Mouse (Mus musculus) testis, adult 2 months (tissue): ENCODE results near the gene Acvr1b. TPM values are rescaled to one million over a fixed set of nuclear protein-coding genes. Genes with fewer than 3 reads are reported as not detected.

Experiments used
- H3K27ac ChIP-seq: fragments of 200-500 bp; 2 replicates; pipeline ENCODE4 v1.5.1; 2012; ENCODE audit warnings: low read depth, low read length; ENCODE audit not compliant: control insufficient read depth, insufficient read depth
- H3K27me3 ChIP-seq: fragments of 200-500 bp; 2 replicates; pipeline ENCODE4 v1.6.1; 2012; ENCODE audit warnings: mild to moderate bottlenecking, low read length, moderate library complexity; ENCODE audit not compliant: control insufficient read depth, insufficient read depth
- H3K36me3 ChIP-seq: fragments of 200-500 bp; 2 replicates; pipeline ENCODE4 v1.6.1; 2012; ENCODE audit warnings: mild to moderate bottlenecking, low read length; ENCODE audit not compliant: control insufficient read depth, insufficient read depth
- H3K4me1 ChIP-seq: fragments of 200-500 bp; 2 replicates; pipeline ENCODE4 v1.6.1; 2012; ENCODE audit warnings: low read length; ENCODE audit not compliant: control insufficient read depth, insufficient read depth
- H3K4me3 ChIP-seq: fragments of 200-500 bp; 2 replicates; pipeline ENCODE4 v1.5.1; 2012; ENCODE audit warnings: low read depth, mild to moderate bottlenecking, low read length, moderate library complexity, mixed read lengths; ENCODE audit not compliant: control insufficient read depth
- CTCF ChIP-seq: fragments of 200-500 bp; IDR thresholded peaks from 2 replicates; pipeline ENCODE4 v1.5.1; 2012; ENCODE audit warnings: low read depth, mild to moderate bottlenecking, inconsistent platforms, low read length, moderate library complexity; ENCODE audit not compliant: control insufficient read depth, insufficient read depth, insufficient replicate concordance
- POLR2A ChIP-seq: fragments of 200-500 bp; IDR thresholded peaks from 2 replicates; pipeline ENCODE4 v1.6.1; 2012; ENCODE audit warnings: low read depth, mild to moderate bottlenecking, inconsistent platforms, low read length, moderate library complexity; ENCODE audit not compliant: control insufficient read depth
- polyA plus RNA-seq: library from polyadenylated mRNA; depleted of rRNA; stranded (reverse); fragments of >200 nt; gene quantifications from 2 replicates; pipeline ENCODE4 v1.2.3, GENCODE M21; 2012

Acvr1b gene
- polyA plus RNA-seq, 1 experiment = 16.7 TPM

- TF ChIP-seq POLR2A (no peak), CTCF (no peak)
- Histone ChIP-seq H3K36me3 (no peaks in the 10 kb centered on the region; the same call in 1 of the 2 replicates), H3K4me3 (no peak overlapping the region), H3K27me3 (no peaks in the 10 kb centered on the region), H3K27ac (no peak overlapping the region), H3K4me1 (no peaks in the 10 kb centered on the region)
Observed at GRCm38 (mm10) chr15:101201414-101201813, 27.5 kb downstream of the Acvr1b start.

GRCm38 (mm10) chr15:101203673-101204072 lies 29.8 kb downstream of the Acvr1b start:
- Histone ChIP-seq H3K27ac (no peak overlapping the region), H3K36me3 (no peaks in the 10 kb centered on the region; the same call in 1 of the 2 replicates), H3K4me3 (no peak overlapping the region), H3K4me1 (no peaks in the 10 kb centered on the region), H3K27me3 (no peaks in the 10 kb centered on the region)
- no peak for TF ChIP-seq POLR2A
- TF ChIP-seq CTCF = no peak

- Histone ChIP-seq H3K27me3 (no peaks in the 10 kb centered on the region), H3K27ac (no peak overlapping the region), H3K4me3 (no peak overlapping the region), H3K36me3 (no peaks in the 10 kb centered on the region; the same call in 1 of the 2 replicates), H3K4me1 (no peaks in the 10 kb centered on the region)
- TF ChIP-seq POLR2A (no peak), CTCF (no peak)
Observed at GRCm38 (mm10) chr15:101204781-101205180, 30.9 kb downstream of the Acvr1b start.

GRCm38 (mm10) chr15:101210228-101210627 lies 36.4 kb downstream of the Acvr1b start:
- Histone ChIP-seq H3K4me3 (no peak overlapping the region), H3K4me1 (no peaks in the 10 kb centered on the region), H3K36me3 (peaks cover 3% of the 10 kb centered on the region), H3K27ac (no peak overlapping the region), H3K27me3 (no peaks in the 10 kb centered on the region)
- TF ChIP-seq CTCF (peak; percentile 32; the same call in 1 of the 2 replicates), POLR2A (no peak)

- H3K27me3 ChIP-seq = no peaks in the 10 kb centered on the region
- no peak for TF ChIP-seq CTCF
- TF ChIP-seq POLR2A = no peak
- no peak overlapping the region for H3K27ac ChIP-seq
- peaks cover 2% of the 10 kb centered on the region for H3K4me1 ChIP-seq
- peaks cover 3% of the 10 kb centered on the region for H3K36me3 ChIP-seq
- H3K4me3 ChIP-seq = no peak overlapping the region
Observed at GRCm38 (mm10) chr15:101210998-101211613, 37.2 kb downstream of the Acvr1b start.

- Histone ChIP-seq H3K4me3 (no peak overlapping the region), H3K36me3 (peaks cover 3% of the 10 kb centered on the region), H3K27me3 (no peaks in the 10 kb centered on the region), H3K27ac (no peak overlapping the region), H3K4me1 (peaks cover 2% of the 10 kb centered on the region)
- TF ChIP-seq POLR2A (no peak), CTCF (no peak)
Observed at GRCm38 (mm10) chr15:101212435-101212834, 38.6 kb downstream of the Acvr1b start.

- no peak overlapping the region for H3K27ac ChIP-seq
- H3K4me3 ChIP-seq = no peak overlapping the region
- no peaks in the 10 kb centered on the region for H3K27me3 ChIP-seq
- TF ChIP-seq POLR2A (no peak), CTCF (no peak)
- H3K4me1 ChIP-seq = peaks cover 2% of the 10 kb centered on the region
- H3K36me3 ChIP-seq = peaks cover 3% of the 10 kb centered on the region; the same call in 1 of the 2 replicates
Observed at GRCm38 (mm10) chr15:101215136-101215535, 41.3 kb downstream of the Acvr1b start.
